Mouse (Mus musculus) intestine, postnatal 0 days (tissue): ENCODE measurements at regions not wholly inside any gene's neighbourhood (a gene's known extent, or its start where the extent isn't known, plus 50 kb on each side); places are given as distances from the start of the nearest gene placed in this dataset.

Source experiments
- ATAC-seq: fragments of 200-750 bp; cut with Nextera tagmentation; 2 replicates; pipeline ENCODE4 v1.8.0; 2017; ENCODE audit warnings: mild to moderate bottlenecking, moderate TSS enrichment, moderate library complexity
- H3K27ac ChIP-seq: fragments of 300-500 bp; sonication (generic); 2 replicates; pipeline ENCODE4 v1.5.1; 2014; ENCODE audit warnings: mild to moderate bottlenecking, low read depth, low read length, moderate library complexity
- H3K27me3 ChIP-seq: fragments of 300-500 bp; sonication (generic); replicated peaks from 2 replicates; pipeline ENCODE4 v1.6.1; 2014; ENCODE audit warnings: low read length, mixed read lengths; ENCODE audit not compliant: control insufficient read depth, insufficient read depth
- H3K36me3 ChIP-seq: fragments of 300-500 bp; sonication (generic); 2 replicates; pipeline ENCODE4 v1.6.1; 2014; ENCODE audit warnings: mild to moderate bottlenecking, moderate library complexity; ENCODE audit not compliant: control insufficient read depth, insufficient read depth
- H3K4me1 ChIP-seq: fragments of 300-500 bp; sonication (generic); replicated peaks from 2 replicates; pipeline ENCODE4 v1.6.1; 2014; ENCODE audit warnings: antibody characterized with exemption, low read length, mixed read lengths; ENCODE audit not compliant: control insufficient read depth, insufficient read depth
- H3K4me2 ChIP-seq: fragments of 300-500 bp; sonication (generic); replicated peaks from 2 replicates; pipeline ENCODE4 v1.6.1; 2014; ENCODE audit warnings: low read depth, mild to moderate bottlenecking, moderate library complexity
- H3K4me3 ChIP-seq: fragments of 300-500 bp; sonication (generic); 2 replicates; pipeline ENCODE4 v1.5.1; 2014; ENCODE audit warnings: low read depth, low read length
- H3K9ac ChIP-seq: fragments of 300-500 bp; sonication (generic); 2 replicates; pipeline ENCODE4 v1.6.1; 2014; ENCODE audit warnings: mild to moderate bottlenecking, low read depth, low read length
- H3K9me3 ChIP-seq: fragments of 300-500 bp; sonication (generic); 2 replicates; pipeline ENCODE4 v1.6.1; 2016; ENCODE audit warnings: mixed run types; ENCODE audit not compliant: control insufficient read depth
- CTCF ChIP-seq: sonication (generic); IDR thresholded peaks from 2 replicates; pipeline ENCODE4 v1.5.1; 2016; ENCODE audit warnings: low read depth, mild to moderate bottlenecking, control low read depth, antibody characterized with exemption, moderate library complexity
- WGBS: fragments of 180-500 bp; shearing (Covaris S2); extraction: QIAGEN DNeasy Blood & Tissue Kit; methylation state at CpG from one replicate; pipeline ENCODE4 v1.1.7; 2014; 5-methylcytosine and 5-hydroxymethylcytosine counted together

- no peak for TF ChIP-seq CTCF
- ATAC-seq: no peak
- Histone ChIP-seq H3K4me1 (no peaks in the 10 kb centered on the region), H3K36me3 (no peaks in the 10 kb centered on the region), H3K4me3 (no peak overlapping the region), H3K27me3 (no peaks in the 10 kb centered on the region), H3K9ac (no peak overlapping the region), H3K9me3 (no peaks in the 10 kb centered on the region), H3K4me2 (no peak overlapping the region), H3K27ac (no peak overlapping the region)
- WGBS: 91% methylated on average over 1 of the region's 1 CpGs
These were observed 1149.0 kb downstream of the 9330182O14Rik start for GRCm38 (mm10) chr15:41283199-41283598.

GRCm38 (mm10) chr15:41286809-41287413, 1152.7 kb downstream of the 9330182O14Rik start:
- no peaks in the 10 kb centered on the region for H3K36me3 ChIP-seq
- no peak for TF ChIP-seq CTCF
- H3K4me2 ChIP-seq: no peak overlapping the region
- H3K4me3 ChIP-seq: no peak overlapping the region
- no peak for ATAC-seq
- H3K9me3 ChIP-seq: no peaks in the 10 kb centered on the region
- no peaks in the 10 kb centered on the region for H3K4me1 ChIP-seq
- no peak overlapping the region for H3K27ac ChIP-seq
- WGBS: 66% methylated on average over 5 of the region's 5 CpGs
- H3K9ac ChIP-seq: no peak overlapping the region
- no peaks in the 10 kb centered on the region for H3K27me3 ChIP-seq

GRCm38 (mm10) chr15:41297419-41297818, 1163.3 kb downstream of the 9330182O14Rik start:
- Histone ChIP-seq H3K27ac (no peak overlapping the region), H3K36me3 (no peaks in the 10 kb centered on the region), H3K4me3 (no peak overlapping the region), H3K4me2 (no peak overlapping the region), H3K9me3 (no peaks in the 10 kb centered on the region), H3K9ac (no peak overlapping the region), H3K4me1 (no peaks in the 10 kb centered on the region), H3K27me3 (no peaks in the 10 kb centered on the region)
- TF ChIP-seq CTCF: no peak
- 31% methylated on average over 4 of the region's 4 CpGs for WGBS
- no peak for ATAC-seq

GRCm38 (mm10) chr15:41306638-41307037, 1172.5 kb downstream of the 9330182O14Rik start:
- H3K36me3 ChIP-seq: no peaks in the 10 kb centered on the region
- H3K9ac ChIP-seq: no peak overlapping the region
- no peaks in the 10 kb centered on the region for H3K4me1 ChIP-seq
- H3K4me3 ChIP-seq: no peak overlapping the region
- no peak for TF ChIP-seq CTCF
- 83% methylated on average over 1 of the region's 1 CpGs for WGBS
- ATAC-seq: no peak
- H3K4me2 ChIP-seq: no peak overlapping the region
- no peak overlapping the region for H3K27ac ChIP-seq
- H3K9me3 ChIP-seq: no peaks in the 10 kb centered on the region
- no peaks in the 10 kb centered on the region for H3K27me3 ChIP-seq

- 71% methylated on average over 5 of the region's 5 CpGs for WGBS
- TF ChIP-seq CTCF: no peak
These were observed 1177.7 kb downstream of the 9330182O14Rik start for GRCm38 (mm10) chr15:41311728-41312320.

GRCm38 (mm10) chr15:41314916-41315315, 1180.8 kb downstream of the 9330182O14Rik start:
- 71% methylated on average over 4 of the region's 4 CpGs for WGBS
- TF ChIP-seq CTCF: no peak
- Histone ChIP-seq H3K27ac (no peak overlapping the region), H3K4me3 (no peak overlapping the region), H3K4me2 (no peak overlapping the region), H3K4me1 (no peaks in the 10 kb centered on the region), H3K9ac (no peak overlapping the region), H3K9me3 (no peaks in the 10 kb centered on the region), H3K36me3 (no peaks in the 10 kb centered on the region), H3K27me3 (no peaks in the 10 kb centered on the region)
- no peak for ATAC-seq

More at GRCm38 (mm10) chr15:41311728-41312320, 1177.7 kb downstream of the 9330182O14Rik start:
- Histone ChIP-seq H3K9ac (no peak overlapping the region), H3K27ac (no peak overlapping the region), H3K27me3 (no peaks in the 10 kb centered on the region), H3K4me1 (no peaks in the 10 kb centered on the region), H3K4me2 (no peak overlapping the region), H3K9me3 (no peaks in the 10 kb centered on the region), H3K4me3 (no peak overlapping the region), H3K36me3 (no peaks in the 10 kb centered on the region)
- no peak for ATAC-seq
